Comparison of ENCODE assay signal across 24 mouse cellular contexts in the genomic region with DNA sequence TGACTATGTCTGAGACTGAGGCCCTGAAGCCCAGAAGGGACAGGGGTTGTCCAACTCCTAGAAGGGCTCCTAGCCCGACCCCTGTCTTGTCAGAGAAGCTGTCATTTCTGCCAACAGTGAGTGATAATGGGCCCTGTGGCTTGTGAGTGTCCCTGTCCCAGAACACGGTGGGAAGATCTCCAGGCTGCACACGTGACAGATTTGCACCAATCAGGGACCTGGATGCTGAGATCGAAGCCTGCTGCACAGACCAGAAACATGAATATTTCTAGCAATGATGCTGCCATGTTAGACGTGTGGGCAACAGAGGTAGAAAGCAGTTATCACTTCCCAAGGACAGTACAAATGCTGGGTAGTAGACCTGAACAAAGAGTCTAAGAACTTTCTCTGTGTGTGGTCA. TPM values are rescaled to one million over a fixed set of nuclear protein-coding genes. Genes with fewer than 3 reads are reported as not detected.
"Had no signal": no experiment of that assay in that cellular context is flagged by ENCODE, and none has a peak within 500 bp of the region (broad histone marks: within the 10 kb centered on the region; RNA-seq: fewer than 3 reads in every experiment).

No protein-coding gene starts in this region.

- H3K4me3 ChIP-seq: left cerebral cortex, adult 2 months; limb, embryonic 12.5 days; limb, embryonic 15.5 days; neural tube, embryonic 12.5 days; neural tube, embryonic 15.5 days had no signal

- H3K4me2 ChIP-seq: limb, embryonic 12.5 days; limb, embryonic 15.5 days; liver, embryonic 11.5 days; lung, embryonic 14.5 days; neural tube, embryonic 12.5 days; neural tube, embryonic 15.5 days had no signal

- H3K36me3 ChIP-seq: limb, embryonic 12.5 days; limb, embryonic 15.5 days; neural tube, embryonic 12.5 days; neural tube, embryonic 15.5 days had no signal

- H3K27ac ChIP-seq: left cerebral cortex, adult 2 months; limb, embryonic 12.5 days; limb, embryonic 15.5 days; liver, embryonic 14.5 days; macrophage; neural tube, embryonic 12.5 days; neural tube, embryonic 15.5 days; stomach, postnatal 0 days had no signal

- ATAC-seq: liver, postnatal 0 days; lung, postnatal 0 days had no signal

- DNase-seq: kidney, adult 9 months; kidney, postnatal 14 days; kidney, postnatal 4 days; layer of hippocampus, adult 9-11 months; left cerebral cortex, postnatal 4 days; liver, postnatal 0 days; lung, embryonic 14.5 days; midbrain, embryonic 14.5 days; right cerebral cortex, adult 18-20 months; right cerebral cortex, postnatal 14 days; right cerebral cortex, postnatal 4 days; thymus, adult 2 months; thymus, postnatal 14 days; thymus, postnatal 4 days had no signal

- H3K27me3 ChIP-seq: neural tube, embryonic 12.5 days; neural tube, embryonic 15.5 days had no signal

- H3K9me3 ChIP-seq: limb, embryonic 12.5 days; limb, embryonic 15.5 days; neural tube, embryonic 12.5 days; neural tube, embryonic 15.5 days had no signal

- H3K9ac ChIP-seq: limb, embryonic 12.5 days; limb, embryonic 15.5 days; liver, embryonic 14.5 days; liver, postnatal 0 days; lung, embryonic 14.5 days; neural tube, embryonic 12.5 days; neural tube, embryonic 15.5 days had no signal

RNA-seq across cellular contexts. Expression of a gene that starts 18.3 kb away (rescaled TPM):
- polyA plus RNA-seq: macrophage had no signal

RNA-seq across cellular contexts. Expression of a gene that starts 57.9 kb away (rescaled TPM):
- polyA plus RNA-seq: macrophage had no signal
